Mouse (Mus musculus) R1 (cell line): Measurements from ENCODE around the gene Foxc2.

Source experiments
- DNase-seq: peaks from one replicate; pipeline ENCODE4 v3.0.0-alpha.2; 2018; ENCODE audit warnings: low read depth, low spot score

Gene Foxc2

GRCm38 (mm10) chr8:121148573-121149083, 32.7 kb downstream of the Foxc2 start:
- no peak for DNase-seq

GRCm38 (mm10) chr8:121152394-121152793, 36.4 kb downstream of the Foxc2 start:
- no peak for DNase-seq

- no peak for DNase-seq
Measured at GRCm38 (mm10) chr8:121156990-121157491, 41.1 kb downstream of the Foxc2 start.

GRCm38 (mm10) chr8:121158812-121159211, 42.8 kb downstream of the Foxc2 start:
- no peak for DNase-seq

GRCm38 (mm10) chr8:121161437-121161836, 45.5 kb downstream of the Foxc2 start:
- no peak for DNase-seq

- no peak for DNase-seq
Measured at GRCm38 (mm10) chr8:121162413-121162812, 46.4 kb downstream of the Foxc2 start.

GRCm38 (mm10) chr8:121162906-121163695, 47.1 kb downstream of the Foxc2 start:
- no peak for DNase-seq

- DNase-seq = no peak
Measured at GRCm38 (mm10) chr8:121164017-121164469, 48.1 kb downstream of the Foxc2 start.

GRCm38 (mm10) chr8:121168033-121168432, 52.1 kb downstream of the Foxc2 start:
- no peak for DNase-seq
